Mouse (Mus musculus): ENCODE measurements around the gene Tyk2. TPM values are rescaled to one million over a fixed set of nuclear protein-coding genes. Genes with fewer than 3 reads are reported as not detected.

Gene Tyk2
- total and polyA plus RNA-seq, 3 experiments = 16.6 to 19.0 (median 17.4) TPM

DNA sequence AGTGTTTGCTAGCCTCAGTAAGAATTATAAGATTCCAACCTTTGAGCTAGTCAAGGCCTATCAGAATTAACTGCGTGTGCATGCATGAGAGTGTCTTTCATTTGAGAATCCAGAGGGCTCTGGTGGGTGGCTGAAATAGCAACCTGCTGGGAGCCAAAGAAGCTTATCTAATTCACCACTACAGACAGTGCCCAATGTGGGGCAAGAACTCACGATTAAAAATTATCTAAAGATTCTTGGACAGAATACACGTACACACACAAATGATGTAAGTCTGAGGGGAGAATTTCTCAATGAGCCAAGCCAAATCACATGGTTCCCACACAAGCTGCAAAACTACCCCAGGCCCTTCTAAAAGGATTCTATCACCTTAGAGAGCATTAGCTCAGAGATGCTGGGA is 47.7 kb downstream of the Tyk2 start:
- Histone ChIP-seq H3K4me3 (ENCODE audit: low read depth, low read length) (no peak overlapping the region), H3K4me1 (ENCODE audit: insufficient read depth, low read depth, low read length) (peaks cover 44% of the 10 kb centered on the region), H3K36me3 (replicated peaks) (peaks cover 96% of the 10 kb centered on the region), H3K9me3 (replicated peaks) (no peaks in the 10 kb centered on the region), H3K27me3 (ENCODE audit: insufficient read depth, low read length) (no peaks in the 10 kb centered on the region)
- ATAC-seq (ENCODE audit: extremely low read depth, insufficient number of reproducible peaks, low FRiP score, poor library complexity, severe bottlenecking) (no peak), DNase-seq (ENCODE audit: low spot score) (no peak)
- TF ChIP-seq GATA2 (IDR thresholded peaks at IDR 0.05; ENCODE audit: borderline replicate concordance, low read depth, low read length) (no peak), CTCF (IDR thresholded peaks at IDR 0.05; ENCODE audit: low read depth, low read length) (no peak), POLR2AphosphoS5 (IDR thresholded peaks at IDR 0.05; ENCODE audit: insufficient replicate concordance, low read depth, low read length) (no peak), TAL1 (conservative IDR thresholded peaks at IDR 0.05; ENCODE audit: low read depth, low read length) (no peak), GATA1 (IDR thresholded peaks at IDR 0.05; ENCODE audit: borderline replicate concordance, low read length) (no peak)

DNA sequence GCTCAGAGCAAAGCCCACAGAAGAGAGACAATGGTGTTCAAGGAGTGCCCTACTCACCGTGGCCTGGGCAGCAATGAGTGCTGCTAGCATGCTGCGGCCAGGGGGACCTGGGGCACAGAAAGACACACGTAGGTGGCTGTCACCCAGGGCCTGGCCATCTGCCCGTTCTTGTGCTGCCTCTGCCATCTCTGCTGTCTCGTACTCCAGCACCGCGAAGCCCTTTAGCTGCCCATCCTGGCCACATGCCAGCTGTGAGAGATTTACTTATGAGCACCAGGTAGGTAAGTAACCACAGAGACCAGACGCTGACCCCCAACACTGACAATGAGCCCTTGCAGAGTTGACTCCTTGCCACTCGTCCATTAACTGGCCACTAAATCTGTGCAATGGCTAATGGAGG is 49.9 kb downstream of the Tyk2 start:
- Histone ChIP-seq H3K4me3 (ENCODE audit: low read depth, low read length) (no peak overlapping the region), H3K36me3 (replicated peaks) (peaks cover 96% of the 10 kb centered on the region), H3K4me1 (ENCODE audit: insufficient read depth, low read depth, low read length) (peaks cover 24% of the 10 kb centered on the region), H3K9me3 (replicated peaks) (no peaks in the 10 kb centered on the region), H3K27me3 (ENCODE audit: insufficient read depth, low read length) (no peaks in the 10 kb centered on the region)
- DNase-seq (ENCODE audit: low spot score) (no peak), ATAC-seq (ENCODE audit: extremely low read depth, insufficient number of reproducible peaks, low FRiP score, poor library complexity, severe bottlenecking) (no peak)
- TF ChIP-seq CTCF (IDR thresholded peaks at IDR 0.05; ENCODE audit: low read depth, low read length) = no peak
- TF ChIP-seq GATA1 (IDR thresholded peaks at IDR 0.05; ENCODE audit: borderline replicate concordance, low read length) = no peak
- no peak for TF ChIP-seq POLR2AphosphoS5 (IDR thresholded peaks at IDR 0.05; ENCODE audit: insufficient replicate concordance, low read depth, low read length)
- TF ChIP-seq GATA2 (IDR thresholded peaks at IDR 0.05; ENCODE audit: borderline replicate concordance, low read depth, low read length) = no peak
- no peak for TF ChIP-seq TAL1 (conservative IDR thresholded peaks at IDR 0.05; ENCODE audit: low read depth, low read length)

DNA sequence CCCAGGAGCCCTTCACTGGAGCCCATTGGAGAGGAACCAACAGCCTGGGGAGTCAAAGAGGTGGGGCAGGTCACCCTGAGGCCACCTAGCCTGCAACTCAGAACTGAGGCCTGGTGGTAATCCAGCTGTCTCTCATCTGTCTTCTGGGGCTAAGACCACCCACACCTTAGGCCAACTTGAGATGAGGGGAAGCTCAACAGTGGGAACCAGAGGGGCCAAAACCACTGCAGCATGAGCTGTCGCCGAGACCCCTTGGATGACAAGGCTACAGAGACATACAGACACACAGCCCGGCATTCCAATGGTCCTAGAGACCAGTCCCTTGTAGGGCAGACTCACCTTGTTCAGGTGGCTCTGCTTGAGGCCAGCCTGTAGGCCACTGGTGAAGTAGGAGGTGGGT is 55.4 kb downstream of the Tyk2 start:
- peaks cover 38% of the 10 kb centered on the region for H3K4me1 ChIP-seq (ENCODE audit: insufficient read depth, low read depth, low read length)
- no peaks in the 10 kb centered on the region for H3K27me3 ChIP-seq (ENCODE audit: insufficient read depth, low read length)
- no peak for TF ChIP-seq GATA2 (IDR thresholded peaks at IDR 0.05; ENCODE audit: borderline replicate concordance, low read depth, low read length)
- no peak for TF ChIP-seq TAL1 (conservative IDR thresholded peaks at IDR 0.05; ENCODE audit: low read depth, low read length)
- no peak for TF ChIP-seq GATA1 (IDR thresholded peaks at IDR 0.05; ENCODE audit: borderline replicate concordance, low read length)
- DNase-seq (ENCODE audit: low spot score) = no peak
- ATAC-seq (ENCODE audit: extremely low read depth, insufficient number of reproducible peaks, low FRiP score, poor library complexity, severe bottlenecking) = no peak
- no peak overlapping the region for H3K4me3 ChIP-seq (ENCODE audit: low read depth, low read length)
- H3K9me3 ChIP-seq (replicated peaks) = no peaks in the 10 kb centered on the region
- H3K36me3 ChIP-seq (replicated peaks) = peaks cover 89% of the 10 kb centered on the region

DNA sequence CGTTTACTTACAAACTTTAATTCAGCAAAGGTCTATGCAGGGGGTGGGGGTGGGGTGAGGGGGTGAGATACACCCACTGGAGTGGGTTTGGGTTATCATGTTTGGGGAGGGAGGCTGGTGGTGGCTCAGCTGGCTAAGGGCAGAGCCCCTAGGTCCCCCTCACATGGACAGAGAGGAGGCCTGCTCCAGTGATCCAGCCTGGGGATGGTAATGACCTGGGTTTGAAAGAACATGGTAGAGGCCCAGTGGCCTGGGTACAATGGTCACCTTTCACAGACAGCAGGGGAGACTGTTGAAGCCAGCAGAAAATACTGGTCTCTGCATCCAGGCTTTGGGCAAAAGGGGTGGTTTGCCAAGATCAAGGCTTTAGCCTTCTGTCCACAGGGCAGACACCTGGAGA is 56.9 kb downstream of the Tyk2 start:
- Histone ChIP-seq H3K4me1 (ENCODE audit: insufficient read depth, low read depth, low read length) (peaks cover 38% of the 10 kb centered on the region), H3K36me3 (replicated peaks) (peaks cover 87% of the 10 kb centered on the region), H3K9me3 (replicated peaks) (no peaks in the 10 kb centered on the region), H3K4me3 (ENCODE audit: low read depth, low read length) (no peak overlapping the region; the same call in 1 of the 2 replicates), H3K27me3 (ENCODE audit: insufficient read depth, low read length) (no peaks in the 10 kb centered on the region)
- ATAC-seq (ENCODE audit: extremely low read depth, insufficient number of reproducible peaks, low FRiP score, poor library complexity, severe bottlenecking) (no peak), DNase-seq (ENCODE audit: low spot score) (no peak)
- no peak for TF ChIP-seq CTCF (IDR thresholded peaks at IDR 0.05; ENCODE audit: low read depth, low read length)

DNA sequence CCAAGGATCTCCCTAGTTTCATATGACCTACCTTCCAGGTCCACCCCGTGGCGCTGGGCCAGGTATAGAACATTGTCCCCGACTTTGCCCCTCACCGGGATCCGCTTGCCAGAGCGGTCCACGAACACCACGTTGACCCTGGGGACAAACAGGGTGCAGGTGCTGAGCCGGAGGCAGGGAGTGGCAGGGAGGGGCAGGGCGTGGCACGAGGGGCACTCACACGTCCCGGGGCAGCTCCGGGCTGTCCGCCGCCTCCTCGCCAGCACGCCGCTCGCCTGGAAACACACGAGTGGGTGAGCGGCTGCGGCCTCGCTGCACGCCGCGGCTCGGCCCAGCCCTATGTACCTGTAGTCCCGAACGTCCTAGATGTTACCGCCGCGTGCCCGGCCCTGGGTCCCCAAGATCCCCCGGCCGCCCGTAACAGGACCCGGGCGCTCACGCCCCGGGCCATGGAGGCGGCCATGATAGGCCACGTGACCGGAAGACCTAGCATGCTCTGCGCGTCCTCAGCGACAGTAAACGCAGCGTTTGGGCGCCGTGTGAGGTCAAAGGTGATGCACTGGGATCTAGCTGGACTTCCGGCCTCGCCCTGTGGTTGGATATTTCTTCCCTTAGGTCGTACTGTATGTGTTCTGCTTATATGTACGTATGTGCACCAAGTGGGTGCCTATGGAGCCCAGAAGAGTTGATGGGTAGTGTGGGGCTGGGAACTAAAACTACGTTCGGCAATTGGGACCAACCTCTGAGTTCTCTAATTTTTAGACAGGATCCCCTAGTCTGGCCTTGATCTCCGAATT is 57.8 kb downstream of the Tyk2 start, which contains the start of the genes Gm49373 and Fdx1l:
Gene Gm49373 (minus strand): TSS at position 53 of the 797 bp plus-strand sequence.
Gene Fdx1l (minus strand): TSS at position 571 of the 797 bp plus-strand sequence.
- peaks cover 38% of the 10 kb centered on the region for H3K4me1 ChIP-seq (ENCODE audit: insufficient read depth, low read depth, low read length)
- ATAC-seq (ENCODE audit: extremely low read depth, insufficient number of reproducible peaks, low FRiP score, poor library complexity, severe bottlenecking) (peak; percentile 80), DNase-seq (ENCODE audit: low spot score) (peak; percentile 91)
- H3K36me3 ChIP-seq (replicated peaks) = peaks cover 87% of the 10 kb centered on the region
- H3K27me3 ChIP-seq (ENCODE audit: insufficient read depth, low read length) = no peaks in the 10 kb centered on the region
- peak within 1 kb of the TSS; percentile 100 for H3K4me3 ChIP-seq (ENCODE audit: low read depth, low read length)
- TF ChIP-seq POLR2AphosphoS5 (IDR thresholded peaks at IDR 0.05; ENCODE audit: insufficient replicate concordance, low read depth, low read length) (peak; percentile 73; the same call in 1 of the 2 replicates), GATA1 (IDR thresholded peaks at IDR 0.05; ENCODE audit: borderline replicate concordance, low read length) (no peak)
- H3K9me3 ChIP-seq (replicated peaks) = no peaks in the 10 kb centered on the region

DNA sequence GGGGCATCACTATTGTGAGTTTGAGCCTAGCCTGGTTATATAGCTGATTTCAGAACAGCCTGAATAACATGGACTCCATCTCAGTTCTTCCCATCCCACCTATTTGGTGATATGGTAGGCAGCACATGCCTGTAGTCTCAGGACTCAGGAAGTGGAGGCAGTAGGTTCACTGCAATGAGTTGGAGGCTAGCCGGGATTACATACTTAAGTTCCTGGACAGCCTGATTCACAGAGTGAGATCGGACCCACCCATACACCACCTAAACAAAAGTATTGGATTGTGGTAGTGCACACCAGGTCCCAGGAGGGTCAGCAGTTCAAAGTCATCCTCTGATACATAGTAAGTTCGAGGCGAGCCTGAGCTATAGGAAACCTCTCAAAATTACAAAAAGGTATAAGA is 58.4 kb downstream of the Tyk2 start:
- Histone ChIP-seq H3K4me1 (ENCODE audit: insufficient read depth, low read depth, low read length) (peaks cover 42% of the 10 kb centered on the region), H3K27me3 (ENCODE audit: insufficient read depth, low read length) (no peaks in the 10 kb centered on the region), H3K9me3 (replicated peaks) (no peaks in the 10 kb centered on the region), H3K4me3 (ENCODE audit: low read depth, low read length) (peak overlapping the region; percentile 100), H3K36me3 (replicated peaks) (peaks cover 87% of the 10 kb centered on the region)
- no peak for DNase-seq (ENCODE audit: low spot score)
- ATAC-seq (ENCODE audit: extremely low read depth, insufficient number of reproducible peaks, low FRiP score, poor library complexity, severe bottlenecking) = peak; percentile 9; the same call in 1 of the 2 replicates
- TF ChIP-seq GATA2 (IDR thresholded peaks at IDR 0.05; ENCODE audit: borderline replicate concordance, low read depth, low read length) (no peak), POLR2AphosphoS5 (IDR thresholded peaks at IDR 0.05; ENCODE audit: insufficient replicate concordance, low read depth, low read length) (peak; percentile 66; the same call in 1 of the 2 replicates)

Measured in G1E (cell line).